Mouse (Mus musculus): ENCODE measurements around the gene Kmt2b.

The Kmt2b gene

DNA sequence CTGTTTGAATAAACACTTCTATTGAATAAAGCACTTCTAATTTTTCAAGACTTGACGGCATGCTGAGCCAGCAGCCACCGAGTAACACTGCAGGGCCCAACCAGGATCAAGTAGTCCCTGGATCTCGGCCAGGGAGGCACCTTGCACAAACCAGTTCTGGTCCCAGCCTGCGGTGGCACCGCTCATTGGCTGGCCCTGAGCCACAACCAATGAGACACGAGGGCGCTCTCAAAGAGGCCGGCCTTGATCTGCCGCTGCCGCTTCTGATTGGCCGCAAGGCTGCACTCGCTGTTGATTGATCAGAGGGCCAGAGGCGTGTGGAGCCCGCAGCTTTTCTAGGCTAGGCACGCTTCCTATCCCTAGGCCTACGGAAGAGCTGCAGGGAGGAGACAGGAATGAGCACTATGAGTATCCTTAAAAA lies 11.4 kb upstream of the Kmt2b start:
- DNase-seq, result peak; percentile 74

- DNase-seq, result no peak
Measured at GRCm38 (mm10) chr7:30598786-30599185, 10.3 kb upstream of the Kmt2b start, which contains the start of gene Zbtb32. TSS of gene Zbtb32 (minus strand) at chr7:30598909.

GRCm38 (mm10) chr7:30596811-30597210 lies 8.3 kb upstream of the Kmt2b start:
- no peak for DNase-seq

DNA sequence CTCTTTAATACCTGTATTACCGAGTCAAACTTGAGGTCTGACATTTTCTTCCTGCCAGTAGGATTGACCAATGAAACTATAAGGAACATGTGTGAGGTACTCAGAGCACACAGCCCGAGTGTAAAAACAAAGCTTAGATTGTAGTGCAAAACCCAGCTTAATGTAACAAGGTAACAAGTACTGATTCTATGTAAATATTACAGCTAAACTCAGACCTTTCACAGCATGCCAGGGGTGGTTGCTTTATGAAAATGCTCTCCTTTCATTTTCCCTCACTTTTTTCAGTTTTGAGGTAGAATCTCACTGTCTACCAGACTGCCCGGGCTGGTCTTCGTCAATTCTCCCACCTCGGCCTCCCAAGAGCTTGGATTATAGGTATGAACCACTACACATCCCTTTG lies 7.6 kb upstream of the Kmt2b start:
- no peak for DNase-seq

DNA sequence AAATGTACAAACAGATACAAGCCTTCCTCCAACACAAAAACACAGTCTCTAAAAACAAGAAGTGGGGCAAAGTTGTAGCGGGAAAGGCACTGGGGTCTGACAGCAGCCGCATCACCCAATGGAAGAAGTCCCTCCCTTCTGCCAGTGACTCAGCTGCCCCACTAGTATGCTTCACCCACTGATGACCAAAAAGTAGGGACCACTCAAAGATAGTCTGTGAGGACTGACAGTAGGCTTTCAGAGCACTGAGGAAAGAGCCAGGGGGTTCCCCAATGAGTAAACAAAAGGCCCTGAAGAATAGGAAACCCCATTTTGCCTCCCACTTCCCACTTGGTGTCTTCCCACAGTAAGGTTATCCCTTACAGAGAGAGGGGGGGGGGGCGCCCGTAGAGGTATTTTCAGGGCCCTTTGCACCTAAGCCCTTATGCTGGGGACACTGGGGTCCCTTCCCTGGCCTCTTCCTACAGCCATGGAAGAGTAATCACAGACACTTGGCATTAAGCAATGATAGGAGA lies 6.0 kb upstream of the Kmt2b start:
- DNase-seq, result no peak

DNA sequence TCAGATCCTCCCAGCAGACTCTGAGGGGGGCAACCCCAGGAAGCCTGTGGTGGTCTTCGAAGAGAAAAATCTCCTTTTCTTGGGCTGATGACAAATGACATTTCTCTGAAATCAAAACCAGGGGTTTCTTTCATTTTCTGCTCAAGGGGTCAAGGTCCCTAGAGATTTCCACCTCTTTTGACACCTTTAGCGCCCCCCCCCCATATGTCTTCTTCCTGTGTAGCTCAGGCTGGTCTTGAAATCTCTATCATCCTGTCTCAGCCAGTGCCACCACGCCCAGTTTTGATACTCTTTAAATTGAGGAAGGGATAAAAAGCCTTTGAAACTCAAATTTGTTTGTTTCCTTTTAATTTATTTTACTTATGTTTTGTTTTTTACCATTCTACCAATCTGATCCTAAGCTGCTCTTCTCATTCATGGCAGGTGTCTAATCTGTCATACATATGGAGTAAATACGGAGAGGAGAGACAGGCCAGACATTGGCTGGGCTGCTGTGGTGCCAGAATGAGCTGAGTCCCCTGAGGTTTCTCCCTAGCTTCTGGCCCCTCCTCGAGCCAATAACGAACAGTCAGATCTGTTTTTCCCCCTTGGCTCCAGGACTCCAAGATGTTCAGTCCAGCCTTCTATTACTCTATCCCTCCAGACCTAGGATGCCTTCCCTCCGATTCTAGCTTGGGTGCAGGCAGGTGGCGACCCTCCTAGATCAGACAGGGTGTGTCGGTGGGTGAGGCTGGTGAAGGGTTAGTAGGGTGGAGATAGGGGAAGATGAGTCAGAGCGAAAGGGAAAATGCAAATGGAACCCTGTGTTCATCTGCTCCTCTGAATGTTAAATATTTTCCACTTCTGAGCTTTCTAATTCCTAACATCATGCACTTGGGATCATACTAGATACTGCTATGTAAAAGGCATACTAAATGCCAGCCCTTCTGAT lies 5.3 kb upstream of the Kmt2b start:
- no peak for DNase-seq

DNA sequence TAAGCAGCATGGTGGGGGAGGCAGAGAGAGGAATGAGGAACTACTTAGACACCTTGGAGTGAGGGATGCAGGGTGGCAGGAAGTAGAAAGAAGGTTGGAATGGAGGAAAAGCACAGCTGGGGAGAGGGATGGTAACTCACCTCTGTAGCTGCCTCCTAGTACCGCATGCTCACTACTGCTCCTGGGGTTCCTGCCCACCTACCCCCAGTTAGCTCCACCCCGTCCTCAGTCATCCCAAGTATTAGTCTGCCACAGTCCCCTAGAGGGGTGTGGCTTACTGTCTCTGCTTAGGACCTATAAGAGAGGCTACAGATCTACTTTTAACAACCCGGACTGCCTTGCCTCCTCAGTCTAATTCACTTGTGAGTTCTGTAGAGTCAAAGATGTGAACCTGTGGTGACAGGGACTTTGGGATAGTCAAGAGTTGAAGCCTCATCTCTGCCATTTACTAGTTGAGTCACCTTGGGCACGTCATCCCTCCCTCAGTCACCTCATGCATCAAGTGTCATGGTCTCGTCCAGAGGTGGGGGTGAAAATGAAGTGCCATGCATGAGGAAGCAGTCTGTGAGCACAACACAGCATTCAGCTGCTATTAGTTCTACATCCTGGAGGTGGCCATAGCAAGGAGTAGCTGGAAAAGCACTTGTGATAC lies 4.4 kb upstream of the Kmt2b start:
- no peak for DNase-seq

- DNase-seq, result no peak
Measured at GRCm38 (mm10) chr7:30591605-30591951, 3.1 kb upstream of the Kmt2b start.

GRCm38 (mm10) chr7:30590927-30591604 lies 2.5 kb upstream of the Kmt2b start:
- no peak for DNase-seq

DNA sequence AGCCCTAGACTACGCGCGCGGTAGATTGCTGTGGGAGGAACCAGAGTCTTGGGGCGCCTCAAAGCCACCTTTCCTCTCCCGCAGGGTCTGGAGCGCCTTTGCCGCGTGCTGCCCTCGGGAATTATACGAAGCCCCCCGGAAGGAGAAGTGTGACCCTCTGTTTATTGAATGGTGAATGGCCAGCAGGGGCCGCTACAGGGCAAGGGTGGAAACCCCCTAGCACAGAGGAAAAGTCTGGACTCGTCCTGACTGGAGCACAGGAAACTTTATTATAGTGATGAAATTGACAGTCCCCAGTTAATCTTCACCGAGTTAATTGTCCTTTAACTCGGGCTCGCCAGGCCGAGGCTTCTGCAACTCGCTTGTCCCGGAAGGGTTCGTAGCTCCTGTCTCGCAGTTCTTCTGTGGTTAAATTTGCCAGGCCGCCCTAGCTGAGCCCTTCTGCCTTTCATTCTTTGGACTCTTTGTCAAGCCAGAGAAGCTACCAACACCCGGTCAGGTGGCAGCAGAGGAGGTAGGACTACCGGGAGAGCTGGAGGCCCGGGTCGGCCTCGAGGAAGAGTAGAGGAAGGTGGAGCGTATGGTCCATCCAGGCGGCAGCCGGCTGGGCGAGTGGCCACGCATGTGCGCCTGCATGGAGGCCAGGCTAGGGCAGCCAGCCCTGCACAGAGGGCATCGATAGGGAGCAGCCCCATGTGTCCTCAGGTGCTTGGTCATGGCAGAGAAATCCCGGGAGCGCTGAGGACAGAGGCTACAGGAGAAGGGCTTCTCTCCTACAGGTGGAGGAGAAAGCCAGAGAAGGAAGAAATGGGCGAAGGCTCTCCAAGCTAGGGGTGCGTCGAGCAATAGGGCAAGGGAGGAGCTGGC lies 1.1 kb upstream of the Kmt2b start:
- peak; percentile 94 for DNase-seq

- DNase-seq, result peak; percentile 75
Measured at GRCm38 (mm10) chr7:30587842-30588667, 471 bp downstream of the Kmt2b start.

- no peak for DNase-seq
Measured at GRCm38 (mm10) chr7:30586455-30587020, 2.0 kb downstream of the Kmt2b start.

DNA sequence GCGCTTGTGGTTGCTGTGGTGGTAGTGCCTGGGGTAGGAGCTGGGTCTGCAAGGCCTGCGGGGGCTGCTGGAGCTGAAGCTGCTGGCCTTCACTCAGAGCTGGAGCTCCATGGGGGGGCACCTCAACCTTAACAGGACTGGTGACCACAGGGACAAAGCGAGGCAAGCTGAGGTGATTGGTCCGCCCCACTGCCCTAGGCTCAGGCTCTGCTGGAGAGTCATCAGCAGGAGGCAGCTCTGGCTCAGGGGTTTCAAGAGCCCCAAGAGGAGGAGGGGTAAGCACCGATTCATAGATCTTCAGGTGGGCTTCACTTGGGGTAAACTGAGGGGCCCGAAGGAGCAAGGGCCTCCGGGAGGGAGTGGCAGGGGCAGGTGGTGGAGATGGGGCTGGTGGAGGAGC lies 3.4 kb downstream of the Kmt2b start:
- no peak for DNase-seq

DNA sequence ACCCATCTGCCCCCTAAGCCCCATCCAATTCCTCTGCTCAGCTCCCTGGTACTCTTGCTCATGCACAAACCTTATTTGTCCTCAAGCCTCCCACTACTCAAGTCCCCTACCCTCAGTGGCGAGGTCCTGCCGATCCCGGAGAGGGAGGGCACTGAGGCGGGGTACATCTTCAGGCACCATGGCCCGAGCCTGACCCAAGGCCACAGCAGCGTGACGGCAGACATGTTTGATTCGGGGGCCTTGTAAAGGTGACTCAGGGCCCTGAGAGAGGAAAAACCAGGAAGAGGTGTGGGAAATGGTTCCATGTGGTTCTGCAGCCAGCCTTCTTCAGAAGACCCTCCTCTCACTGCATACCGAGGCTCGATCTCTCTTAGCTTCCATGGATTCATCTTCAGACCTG lies 4.2 kb downstream of the Kmt2b start:
- no peak for DNase-seq

GRCm38 (mm10) chr7:30581547-30581946 lies 7.0 kb downstream of the Kmt2b start:
- DNase-seq, result no peak

DNA sequence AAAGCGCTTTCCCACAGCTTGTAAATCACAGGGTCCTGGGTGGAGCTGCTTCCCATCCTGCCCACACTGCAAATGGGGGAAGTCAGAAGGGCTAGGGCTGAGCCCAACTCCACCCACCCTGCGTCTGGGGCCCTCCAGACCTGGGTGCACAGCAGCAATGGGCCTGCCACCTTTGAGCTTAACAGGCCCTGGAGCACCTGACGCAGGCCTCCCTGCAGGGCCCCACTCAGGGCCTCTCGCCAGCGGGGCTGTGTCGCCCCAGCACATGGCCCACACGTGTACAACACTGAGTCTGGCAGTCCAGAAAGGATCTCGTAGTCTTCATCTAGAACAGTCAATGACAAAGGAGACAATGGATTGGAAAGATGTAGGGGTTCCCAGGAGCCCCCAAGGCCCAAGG lies 8.6 kb downstream of the Kmt2b start:
- no peak for DNase-seq

DNA sequence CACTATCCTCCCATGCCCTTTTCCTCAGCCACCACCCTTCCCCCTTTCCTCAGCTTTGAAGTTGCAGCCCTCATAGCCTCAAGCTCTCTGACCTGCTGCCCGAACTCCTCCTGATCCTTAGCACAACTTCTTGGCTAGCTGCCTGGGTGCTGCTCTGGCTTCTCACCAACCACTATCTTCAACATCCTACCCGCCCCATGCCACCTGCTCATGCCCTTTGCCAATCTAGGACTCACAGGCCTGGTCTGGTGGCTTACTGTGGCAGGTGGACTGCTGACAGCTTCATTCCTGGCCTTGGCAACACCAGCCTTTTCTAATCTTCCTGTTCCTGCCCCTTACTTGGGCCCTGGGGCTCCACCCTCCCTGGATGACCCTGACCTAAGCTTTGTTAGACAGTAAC lies 15.6 kb downstream of the Kmt2b start:
- DNase-seq, result no peak

DNA sequence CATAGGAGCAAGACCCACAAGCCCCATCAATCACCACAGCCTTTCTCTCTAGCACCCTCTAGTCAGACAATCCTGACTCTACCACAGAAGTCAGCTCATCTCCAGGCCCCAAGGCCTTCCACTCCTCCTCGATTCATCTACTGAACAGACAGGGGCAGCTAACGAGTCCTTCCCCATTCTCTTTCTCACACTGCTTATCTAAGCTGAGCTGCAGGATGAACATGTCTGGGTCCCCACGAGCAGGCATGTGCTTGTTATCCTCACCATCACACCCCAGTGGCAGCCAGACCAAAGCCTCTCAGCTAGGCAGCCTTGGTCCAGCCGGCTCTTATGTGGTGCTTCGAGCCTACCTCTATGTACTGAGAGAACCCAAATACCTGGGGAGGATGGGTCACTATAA lies 16.1 kb downstream of the Kmt2b start:
- DNase-seq, result no peak

DNA sequence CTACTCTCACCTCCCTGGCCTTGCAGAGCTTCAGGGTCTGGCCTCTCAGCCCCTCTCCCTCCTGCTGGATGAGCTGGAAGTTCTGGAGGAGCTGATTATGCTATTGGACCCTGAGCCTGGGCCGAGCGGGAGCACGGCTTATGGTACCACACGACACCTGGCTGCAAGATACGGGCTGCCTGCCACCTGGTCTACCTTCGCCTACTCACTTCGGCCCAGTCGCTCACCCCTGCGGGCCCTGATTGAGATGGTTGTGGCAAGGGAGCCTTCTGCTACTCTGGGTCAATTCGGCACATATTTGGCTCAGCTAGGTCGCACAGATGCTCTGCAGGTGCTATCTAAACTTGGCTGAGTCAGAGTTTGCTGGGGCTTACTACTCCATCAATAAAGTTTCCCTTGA lies 21.0 kb downstream of the Kmt2b start:
- no peak for DNase-seq

DNA sequence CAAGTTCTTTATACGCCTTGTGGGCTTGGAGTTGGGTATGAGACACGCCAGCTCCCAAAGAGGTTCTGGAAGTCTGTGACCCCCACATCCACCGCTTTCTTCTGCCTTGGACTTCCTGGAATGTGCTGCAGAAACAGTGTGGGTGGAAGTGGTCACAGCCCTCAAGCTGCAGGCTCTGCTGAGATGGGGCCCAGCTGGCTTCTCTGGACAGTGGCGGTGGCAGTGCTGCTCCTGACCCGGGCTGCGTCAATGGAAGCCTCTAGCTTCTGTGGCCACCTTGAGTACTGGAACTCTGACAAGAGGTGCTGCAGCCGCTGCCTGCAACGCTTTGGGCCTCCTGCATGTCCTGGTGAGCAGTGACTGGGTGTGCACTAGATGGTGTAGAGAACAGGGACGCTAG lies 22.5 kb downstream of the Kmt2b start:
- DNase-seq, result no peak

DNA sequence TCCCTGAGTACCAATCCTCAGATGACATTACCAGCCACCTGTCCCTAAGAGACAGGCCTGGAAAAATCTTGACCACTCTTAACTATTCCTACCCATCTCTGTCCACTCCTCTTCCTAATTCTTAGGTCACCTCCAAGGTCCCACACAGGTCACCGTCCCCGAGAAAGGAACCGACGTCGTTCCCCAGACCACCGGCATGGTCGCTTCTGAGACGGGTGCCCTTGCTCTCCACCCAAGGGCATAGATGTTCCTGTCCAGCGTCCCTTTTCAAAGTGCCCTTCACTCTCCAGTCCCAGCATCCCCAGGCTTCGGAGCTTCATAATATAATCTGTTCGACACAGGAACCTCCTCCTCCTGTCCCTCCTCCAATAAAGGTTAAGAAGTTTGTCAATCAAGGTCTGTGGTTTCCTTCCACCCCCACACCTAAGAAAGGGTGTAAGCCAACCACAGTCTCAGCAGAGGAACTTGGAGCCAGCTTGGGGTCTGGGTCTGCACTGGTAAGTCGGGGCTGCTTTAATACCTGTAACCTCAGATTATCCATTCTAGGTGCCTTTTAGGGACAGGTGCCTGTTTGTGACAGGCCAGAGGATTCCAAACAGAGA lies 23.5 kb downstream of the Kmt2b start, which contains the start of gene Igflr1:
Igflr1 (plus strand) TSS at position 458 of the 602 bp plus-strand sequence.
- DNase-seq, result no peak
